Mouse (Mus musculus): ENCODE data around the gene Gfy.

GRCm38 (mm10) chr7:45162551-45162950, 16.8 kb downstream of the Gfy start:
- TF ChIP-seq POLR2A (IDR thresholded peaks at IDR 0.05; ENCODE audit: insufficient read depth, low read depth, low read length), result no peak
- TF ChIP-seq EP300 (IDR thresholded peaks at IDR 0.05; ENCODE audit: insufficient read depth, low read depth, low read length), result no peak
- no peak for TF ChIP-seq CTCF (IDR thresholded peaks at IDR 0.05)

All from heart, adult 2 months (tissue).